Mouse (Mus musculus) right cerebral cortex, postnatal 25 days (tissue): ENCODE data around the gene Vmn1r175.
"Not testable (repeated sequence)": the region's sequence is repeated elsewhere in the genome, so short reads cannot be mapped to it uniquely, and the experiment has no call there.

ENCODE experiments used
- DNase-seq: peaks from one replicate; pipeline ENCODE4 v3.0.0; 2022

Vmn1r175 gene

GRCm38 (mm10) chr7:23810543-23810942 lies at the start of gene Vmn1r175:
TSS of gene Vmn1r175 (minus strand) at chr7:23810643.
- not testable (repeated sequence) for DNase-seq

- not testable (repeated sequence) for DNase-seq
Measured at GRCm38 (mm10) chr7:23837272-23837671, 26.8 kb upstream of the Vmn1r175 start, which contains the start of gene Vmn1r176. TSS of gene Vmn1r176 (minus strand) at chr7:23837372.

- DNase-seq = no peak
Measured at GRCm38 (mm10) chr7:23784526-23784925, 25.9 kb downstream of the Vmn1r175 start.
